Mouse (Mus musculus): ENCODE data around the gene Abhd14a. TPM values are rescaled to one million over a fixed set of nuclear protein-coding genes. Genes with fewer than 3 reads are reported as not detected.

Abhd14a gene
- polyA plus RNA-seq, 1 experiment = 197 TPM

GRCm38 (mm10) chr9:106399808-106400207, 47.7 kb downstream of the Abhd14a start:
- no peak overlapping the region for H3K4me3 ChIP-seq (ENCODE audit: control insufficient read depth, low read depth, low read length)

GRCm38 (mm10) chr9:106398667-106399311, 48.7 kb downstream of the Abhd14a start:
- TF ChIP-seq CTCF (IDR thresholded peaks at IDR 0.05; ENCODE audit: control insufficient read depth, insufficient read depth, insufficient replicate concordance, low read depth, low read length) (no peak), POLR2A (IDR thresholded peaks at IDR 0.05; ENCODE audit: control insufficient read depth, low read depth, low read length) (no peak)
- no peaks in the 10 kb centered on the region for H3K36me3 ChIP-seq (ENCODE audit: control insufficient read depth, insufficient read depth, low read length)
- no peak overlapping the region for H3K27ac ChIP-seq (ENCODE audit: control insufficient read depth, insufficient read depth, low read depth, low read length)
- H3K4me3 ChIP-seq (ENCODE audit: control insufficient read depth, low read depth, low read length) = no peak overlapping the region
- no peaks in the 10 kb centered on the region for H3K4me1 ChIP-seq (ENCODE audit: control insufficient read depth, insufficient read depth, low read length)
- H3K27me3 ChIP-seq (ENCODE audit: control insufficient read depth, insufficient read depth, low read length) = no peaks in the 10 kb centered on the region

More at GRCm38 (mm10) chr9:106399808-106400207, 47.7 kb downstream of the Abhd14a start:
- Histone ChIP-seq H3K27me3 (ENCODE audit: control insufficient read depth, insufficient read depth, low read length) (no peaks in the 10 kb centered on the region), H3K4me1 (ENCODE audit: control insufficient read depth, insufficient read depth, low read length) (no peaks in the 10 kb centered on the region), H3K27ac (ENCODE audit: control insufficient read depth, insufficient read depth, low read depth, low read length) (no peak overlapping the region), H3K36me3 (ENCODE audit: control insufficient read depth, insufficient read depth, low read length) (no peaks in the 10 kb centered on the region)
- no peak for TF ChIP-seq POLR2A (IDR thresholded peaks at IDR 0.05; ENCODE audit: control insufficient read depth, low read depth, low read length)
- no peak for TF ChIP-seq CTCF (IDR thresholded peaks at IDR 0.05; ENCODE audit: control insufficient read depth, insufficient read depth, insufficient replicate concordance, low read depth, low read length)

- Histone ChIP-seq H3K27me3 (ENCODE audit: control insufficient read depth, insufficient read depth, low read length) (no peaks in the 10 kb centered on the region), H3K4me1 (ENCODE audit: control insufficient read depth, insufficient read depth, low read length) (no peaks in the 10 kb centered on the region), H3K36me3 (ENCODE audit: control insufficient read depth, insufficient read depth, low read length) (no peaks in the 10 kb centered on the region), H3K27ac (ENCODE audit: control insufficient read depth, insufficient read depth, low read depth, low read length) (no peak overlapping the region; the same call in 1 of the 2 replicates), H3K4me3 (ENCODE audit: control insufficient read depth, low read depth, low read length) (no peak overlapping the region)
- TF ChIP-seq CTCF (IDR thresholded peaks at IDR 0.05; ENCODE audit: control insufficient read depth, insufficient read depth, insufficient replicate concordance, low read depth, low read length) (no peak), POLR2A (IDR thresholded peaks at IDR 0.05; ENCODE audit: control insufficient read depth, low read depth, low read length) (no peak)
Observed at GRCm38 (mm10) chr9:106397733-106398132, 49.7 kb downstream of the Abhd14a start.

- no peak for TF ChIP-seq POLR2A (IDR thresholded peaks at IDR 0.05; ENCODE audit: control insufficient read depth, low read depth, low read length)
- TF ChIP-seq CTCF (IDR thresholded peaks at IDR 0.05; ENCODE audit: control insufficient read depth, insufficient read depth, insufficient replicate concordance, low read depth, low read length) = no peak
- no peak overlapping the region for H3K4me3 ChIP-seq (ENCODE audit: control insufficient read depth, low read depth, low read length)
- no peak overlapping the region for H3K27ac ChIP-seq (ENCODE audit: control insufficient read depth, insufficient read depth, low read depth, low read length)
- no peaks in the 10 kb centered on the region for H3K27me3 ChIP-seq (ENCODE audit: control insufficient read depth, insufficient read depth, low read length)
- no peaks in the 10 kb centered on the region for H3K36me3 ChIP-seq (ENCODE audit: control insufficient read depth, insufficient read depth, low read length)
- no peaks in the 10 kb centered on the region for H3K4me1 ChIP-seq (ENCODE audit: control insufficient read depth, insufficient read depth, low read length)
Observed at GRCm38 (mm10) chr9:106394649-106395602, 52.6 kb downstream of the Abhd14a start.

- Histone ChIP-seq H3K4me3 (ENCODE audit: control insufficient read depth, low read depth, low read length) (no peak overlapping the region), H3K27me3 (ENCODE audit: control insufficient read depth, insufficient read depth, low read length) (no peaks in the 10 kb centered on the region), H3K4me1 (ENCODE audit: control insufficient read depth, insufficient read depth, low read length) (no peaks in the 10 kb centered on the region), H3K36me3 (ENCODE audit: control insufficient read depth, insufficient read depth, low read length) (no peaks in the 10 kb centered on the region), H3K27ac (ENCODE audit: control insufficient read depth, insufficient read depth, low read depth, low read length) (no peak overlapping the region)
- no peak for TF ChIP-seq POLR2A (IDR thresholded peaks at IDR 0.05; ENCODE audit: control insufficient read depth, low read depth, low read length)
- no peak for TF ChIP-seq CTCF (IDR thresholded peaks at IDR 0.05; ENCODE audit: control insufficient read depth, insufficient read depth, insufficient replicate concordance, low read depth, low read length)
Observed at GRCm38 (mm10) chr9:106393548-106393947, 53.9 kb downstream of the Abhd14a start.

GRCm38 (mm10) chr9:106392828-106393527, 54.5 kb downstream of the Abhd14a start:
- Histone ChIP-seq H3K27ac (ENCODE audit: control insufficient read depth, insufficient read depth, low read depth, low read length) (no peak overlapping the region), H3K4me1 (ENCODE audit: control insufficient read depth, insufficient read depth, low read length) (no peaks in the 10 kb centered on the region), H3K36me3 (ENCODE audit: control insufficient read depth, insufficient read depth, low read length) (no peaks in the 10 kb centered on the region), H3K4me3 (ENCODE audit: control insufficient read depth, low read depth, low read length) (no peak overlapping the region), H3K27me3 (ENCODE audit: control insufficient read depth, insufficient read depth, low read length) (no peaks in the 10 kb centered on the region)
- TF ChIP-seq POLR2A (IDR thresholded peaks at IDR 0.05; ENCODE audit: control insufficient read depth, low read depth, low read length) (no peak), CTCF (IDR thresholded peaks at IDR 0.05; ENCODE audit: control insufficient read depth, insufficient read depth, insufficient replicate concordance, low read depth, low read length) (no peak)

Other genes starting within 250 kb of the Abhd14a start
- 31.3 and 40.6 TPM in 2 replicates for gene Ppm1m, start 247.9 kb downstream of the Abhd14a start, polyA plus RNA-seq (2012; rRNA removed)
- gene Twf2, start 244.6 kb downstream of the Abhd14a start, polyA plus RNA-seq (2012; rRNA removed) = 12.1 and 13.5 TPM in 2 replicates
- 2.6 and 2.7 TPM in 2 replicates for gene Tlr9, start 225.1 kb downstream of the Abhd14a start, polyA plus RNA-seq (2012; rRNA removed)
- 123 and 139 TPM in 2 replicates for gene Alas1, start 199.0 kb downstream of the Abhd14a start, polyA plus RNA-seq (2012; rRNA removed)
- 72.2 and 74.2 TPM in 2 replicates for gene Poc1a, start 166.6 kb downstream of the Abhd14a start, polyA plus RNA-seq (2012; rRNA removed)
- gene Dusp7, start 79.0 kb downstream of the Abhd14a start, polyA plus RNA-seq (2012; rRNA removed) = 3.1 and 3.3 TPM in 2 replicates
- gene Rpl29, start 18.2 kb downstream of the Abhd14a start, polyA plus RNA-seq (2012; rRNA removed) = 357 and 448 TPM in 2 replicates
- gene Acy1, start 9.4 kb downstream of the Abhd14a start, polyA plus RNA-seq (2012; rRNA removed) = 1.9 and 2.0 TPM in 2 replicates
- gene Abhd14b, start 219 bp downstream of the Abhd14a start, polyA plus RNA-seq (2012; rRNA removed) = 12.9 and 14.0 TPM in 2 replicates
- 65.7 and 78.3 TPM in 2 replicates for gene Pcbp4, start 5.6 kb upstream of the Abhd14a start, polyA plus RNA-seq (2012; rRNA removed)
- gene Gpr62, start 18.3 kb upstream of the Abhd14a start, polyA plus RNA-seq (2012; rRNA removed) = 22.5 and 24.9 TPM in 2 replicates
- 20.0 and 20.9 TPM in 2 replicates for gene Rrp9, start 28.3 kb upstream of the Abhd14a start, polyA plus RNA-seq (2012; rRNA removed)
- 2.9 and 5.2 TPM in 2 replicates for gene Parp3, start 29.3 kb upstream of the Abhd14a start, polyA plus RNA-seq (2012; rRNA removed)
- gene Iqcf1, start 52.3 kb upstream of the Abhd14a start, polyA plus RNA-seq (2012; rRNA removed) = 649 and 752 TPM in 2 replicates
- gene Iqcf5, start 66.9 kb upstream of the Abhd14a start, polyA plus RNA-seq (2012; rRNA removed) = 501 and 546 TPM in 2 replicates
- gene Iqcf3, start 114.0 kb upstream of the Abhd14a start, polyA plus RNA-seq (2012; rRNA removed) = 594 and 612 TPM in 2 replicates
- gene Iqcf4, start 123.3 kb upstream of the Abhd14a start, polyA plus RNA-seq (2012; rRNA removed) = 220 and 225 TPM in 2 replicates
- gene Iqcf6, start 178.9 kb upstream of the Abhd14a start, polyA plus RNA-seq (2012; rRNA removed) = 85.6 and 87.2 TPM in 2 replicates
- 0.22 and 0.30 TPM in 2 replicates for gene Grm2, start 208.4 kb upstream of the Abhd14a start, polyA plus RNA-seq (2012; rRNA removed)
- 82.9 and 84.7 TPM in 2 replicates for gene Tex264, start 238.2 kb upstream of the Abhd14a start, polyA plus RNA-seq (2012; rRNA removed)

Measured in testis, adult 2 months (tissue).